Mouse (Mus musculus): ENCODE data around the gene Slain1. TPM values are rescaled to one million over a fixed set of nuclear protein-coding genes. Genes with fewer than 3 reads are reported as not detected.

The Slain1 gene
- polyA plus RNA-seq, 1 experiment from 2014 or later: 15.4 TPM

- ATAC-seq (ENCODE audit: low FRiP score): no peak
- Histone ChIP-seq H3K9me3 (no peaks in the 10 kb centered on the region), H3K4me1 (replicated peaks) (peaks cover 47% of the 10 kb centered on the region), H3K27me3 (no peaks in the 10 kb centered on the region), H3K4me2 (peak overlapping the region; percentile 77), H3K9ac (0 out of 2 replicates have a peak overlapping the region, but pooled peaks have one; percentile 99), H3K36me3 (no peaks in the 10 kb centered on the region), H3K27ac (peak overlapping the region; percentile 99), H3K4me3 (peak overlapping the region; percentile 97)
- 30% methylated on average over 4 of the region's 4 CpGs for WGBS
Observed at GRCm38 (mm10) chr14:103649302-103649701, 726 bp upstream of the Slain1 start.

- H3K27ac ChIP-seq: peak overlapping the region; percentile 99
- 1% methylated on average over 42 of the region's 67 CpGs for WGBS
- peak; percentile 75 for ATAC-seq (ENCODE audit: low FRiP score)
- peak overlapping the region; percentile 77 for H3K4me2 ChIP-seq
- H3K4me1 ChIP-seq (replicated peaks): peaks cover 57% of the 10 kb centered on the region
- no peaks in the 10 kb centered on the region for H3K9me3 ChIP-seq
- no peaks in the 10 kb centered on the region for H3K27me3 ChIP-seq
- H3K36me3 ChIP-seq: no peaks in the 10 kb centered on the region
- peak overlapping the region; percentile 97 for H3K4me3 ChIP-seq
- peak overlapping the region; percentile 99 for H3K9ac ChIP-seq
Observed at GRCm38 (mm10) chr14:103650413-103651101, 529 bp downstream of the Slain1 start.

GRCm38 (mm10) chr14:103651106-103651505, 1.1 kb downstream of the Slain1 start:
- H3K9me3 ChIP-seq: no peaks in the 10 kb centered on the region
- H3K27ac ChIP-seq: peak overlapping the region; percentile 99
- ATAC-seq (ENCODE audit: low FRiP score): peak; percentile 41; the same call in 1 of the 2 replicates
- peak overlapping the region; percentile 77 for H3K4me2 ChIP-seq
- peak overlapping the region; percentile 99 for H3K9ac ChIP-seq
- H3K4me1 ChIP-seq (replicated peaks): peaks cover 63% of the 10 kb centered on the region
- H3K27me3 ChIP-seq: no peaks in the 10 kb centered on the region
- H3K4me3 ChIP-seq: peak overlapping the region; percentile 97
- WGBS: 3% methylated on average over 11 of the region's 11 CpGs
- H3K36me3 ChIP-seq: no peaks in the 10 kb centered on the region

GRCm38 (mm10) chr14:103651562-103651961, 1.5 kb downstream of the Slain1 start:
- WGBS: 53% methylated on average over 2 of the region's 2 CpGs
- Histone ChIP-seq H3K4me3 (peak overlapping the region; percentile 97), H3K4me2 (peak overlapping the region; percentile 77), H3K9me3 (no peaks in the 10 kb centered on the region), H3K4me1 (replicated peaks) (peaks cover 67% of the 10 kb centered on the region), H3K36me3 (no peaks in the 10 kb centered on the region), H3K9ac (peak overlapping the region; percentile 99), H3K27me3 (no peaks in the 10 kb centered on the region), H3K27ac (peak overlapping the region; percentile 99)
- no peak for ATAC-seq (ENCODE audit: low FRiP score)

- Histone ChIP-seq H3K4me1 (replicated peaks) (peaks cover 68% of the 10 kb centered on the region), H3K27ac (no peak overlapping the region), H3K9ac (no peak overlapping the region), H3K36me3 (peaks cover under 1% of the 10 kb centered on the region; the same call in 1 of the 2 replicates), H3K4me2 (peak overlapping the region; percentile 77), H3K9me3 (no peaks in the 10 kb centered on the region), H3K4me3 (peak overlapping the region; percentile 97; the same call in 1 of the 2 replicates), H3K27me3 (no peaks in the 10 kb centered on the region)
- no peak for ATAC-seq (ENCODE audit: low FRiP score)
- 79% methylated on average over 5 of the region's 5 CpGs for WGBS
Observed at GRCm38 (mm10) chr14:103652524-103652923, 2.5 kb downstream of the Slain1 start.

GRCm38 (mm10) chr14:103653800-103654199, 3.8 kb downstream of the Slain1 start:
- 65% methylated on average over 5 of the region's 5 CpGs for WGBS
- Histone ChIP-seq H3K9me3 (no peaks in the 10 kb centered on the region), H3K27me3 (no peaks in the 10 kb centered on the region), H3K4me3 (no peak overlapping the region), H3K4me2 (0 out of 2 replicates have a peak overlapping the region, but pooled peaks have one; percentile 23), H3K27ac (no peak overlapping the region), H3K4me1 (replicated peaks) (peaks cover 59% of the 10 kb centered on the region), H3K9ac (no peak overlapping the region), H3K36me3 (peaks cover 14% of the 10 kb centered on the region)
- ATAC-seq (ENCODE audit: low FRiP score): no peak

GRCm38 (mm10) chr14:103655448-103655847, 5.4 kb downstream of the Slain1 start:
- H3K9me3 ChIP-seq: no peaks in the 10 kb centered on the region
- H3K27me3 ChIP-seq: no peaks in the 10 kb centered on the region
- peaks cover 20% of the 10 kb centered on the region for H3K36me3 ChIP-seq
- no peak overlapping the region for H3K27ac ChIP-seq
- H3K4me3 ChIP-seq: no peak overlapping the region
- H3K4me1 ChIP-seq (replicated peaks): peaks cover 50% of the 10 kb centered on the region
- H3K9ac ChIP-seq: no peak overlapping the region
- H3K4me2 ChIP-seq: no peak overlapping the region
- no peak for ATAC-seq (ENCODE audit: low FRiP score)
- WGBS: 73% methylated on average over 5 of the region's 5 CpGs

- H3K4me1 ChIP-seq (replicated peaks): peaks cover 38% of the 10 kb centered on the region
- no peak overlapping the region for H3K9ac ChIP-seq
- H3K9me3 ChIP-seq: no peaks in the 10 kb centered on the region
- H3K4me3 ChIP-seq: no peak overlapping the region
- H3K4me2 ChIP-seq: no peak overlapping the region
- H3K27me3 ChIP-seq: no peaks in the 10 kb centered on the region
- no peak for ATAC-seq (ENCODE audit: low FRiP score)
- no peak overlapping the region for H3K27ac ChIP-seq
- H3K36me3 ChIP-seq: peaks cover 22% of the 10 kb centered on the region
- WGBS: 86% methylated on average over 4 of the region's 4 CpGs
Observed at GRCm38 (mm10) chr14:103657876-103658275, 7.8 kb downstream of the Slain1 start.

- 54% methylated on average over 7 of the region's 7 CpGs for WGBS
- no peaks in the 10 kb centered on the region for H3K9me3 ChIP-seq
Observed at GRCm38 (mm10) chr14:103663026-103663425, 13.0 kb downstream of the Slain1 start.

GRCm38 (mm10) chr14:103664391-103664790, 14.4 kb downstream of the Slain1 start:
- no peak overlapping the region for H3K9ac ChIP-seq
- H3K4me3 ChIP-seq: no peak overlapping the region
- H3K4me2 ChIP-seq: no peak overlapping the region
- no peaks in the 10 kb centered on the region for H3K27me3 ChIP-seq
- H3K27ac ChIP-seq: no peak overlapping the region
- 80% methylated on average over 4 of the region's 4 CpGs for whole genome bisulfite sequencing
- no peak for ATAC-seq (ENCODE audit: low FRiP score)
- peaks cover 25% of the 10 kb centered on the region for H3K36me3 ChIP-seq
- H3K9me3 ChIP-seq: peaks cover 3% of the 10 kb centered on the region; the same call in 1 of the 2 replicates
- H3K4me1 ChIP-seq (replicated peaks): peaks cover 12% of the 10 kb centered on the region

More at GRCm38 (mm10) chr14:103663026-103663425, 13.0 kb downstream of the Slain1 start:
- peaks cover 27% of the 10 kb centered on the region for H3K36me3 ChIP-seq
- peaks cover 12% of the 10 kb centered on the region for H3K4me1 ChIP-seq (replicated peaks)
- H3K4me3 ChIP-seq: no peak overlapping the region
- no peak overlapping the region for H3K27ac ChIP-seq
- no peak overlapping the region for H3K4me2 ChIP-seq
- H3K27me3 ChIP-seq: no peaks in the 10 kb centered on the region
- no peak overlapping the region for H3K9ac ChIP-seq
- peak; percentile 76 for ATAC-seq (ENCODE audit: low FRiP score)

- Histone ChIP-seq H3K9ac (no peak overlapping the region), H3K27ac (no peak overlapping the region), H3K4me1 (replicated peaks) (peaks cover 12% of the 10 kb centered on the region), H3K27me3 (no peaks in the 10 kb centered on the region), H3K9me3 (peaks cover 3% of the 10 kb centered on the region; the same call in 1 of the 2 replicates), H3K4me2 (no peak overlapping the region), H3K4me3 (no peak overlapping the region), H3K36me3 (peaks cover 30% of the 10 kb centered on the region)
- 79% methylated on average over 8 of the region's 8 CpGs for WGBS
- no peak for ATAC-seq (ENCODE audit: low FRiP score)
Observed at GRCm38 (mm10) chr14:103666347-103666954, 16.4 kb downstream of the Slain1 start.

GRCm38 (mm10) chr14:103667036-103667435, 17.0 kb downstream of the Slain1 start:
- peaks cover 33% of the 10 kb centered on the region for H3K36me3 ChIP-seq
- H3K27ac ChIP-seq: no peak overlapping the region
- H3K4me3 ChIP-seq: no peak overlapping the region
- no peak overlapping the region for H3K4me2 ChIP-seq
- 94% methylated on average over 8 of the region's 8 CpGs for WGBS
- ATAC-seq (ENCODE audit: low FRiP score): no peak
- peaks cover 3% of the 10 kb centered on the region; the same call in 1 of the 2 replicates for H3K9me3 ChIP-seq
- peaks cover 12% of the 10 kb centered on the region for H3K4me1 ChIP-seq (replicated peaks)
- no peak overlapping the region for H3K9ac ChIP-seq
- H3K27me3 ChIP-seq: no peaks in the 10 kb centered on the region

Measured in hindbrain, embryonic 13.5 days (tissue).